Mouse (Mus musculus): ENCODE data around the gene Rbpj. TPM values are rescaled to one million over a fixed set of nuclear protein-coding genes. Genes with fewer than 3 reads are reported as not detected.

Gene Rbpj
- polyA plus RNA-seq, 1 experiment: 25.7 TPM

- Histone ChIP-seq H3K36me3 (ENCODE audit: control insufficient read depth, insufficient read depth, low read length) (no peaks in the 10 kb centered on the region), H3K27ac (ENCODE audit: control insufficient read depth, insufficient read depth, low read length) (no peak overlapping the region), H3K4me3 (ENCODE audit: control insufficient read depth, insufficient read depth, low read length) (no peak overlapping the region), H3K27me3 (ENCODE audit: control insufficient read depth, insufficient read depth, low read length) (no peaks in the 10 kb centered on the region), H3K4me1 (replicated peaks; ENCODE audit: control insufficient read depth, insufficient read depth, low read length) (no peaks in the 10 kb centered on the region)
- WGBS: 97% methylated on average over 2 of the region's 2 CpGs
- no peak for TF ChIP-seq CTCF (IDR thresholded peaks at IDR 0.05; ENCODE audit: borderline replicate concordance, control insufficient read depth, extremely low read depth, insufficient read depth, low read length, poor library complexity)
- no peak for TF ChIP-seq POLR2A (IDR thresholded peaks at IDR 0.05; ENCODE audit: control insufficient read depth, extremely low read depth, insufficient read depth, low read length, poor library complexity)
- no peak for DNase-seq
Measured at GRCm38 (mm10) chr5:53516482-53516881, 50.5 kb downstream of the Rbpj start.

- H3K4me1 ChIP-seq (replicated peaks; ENCODE audit: control insufficient read depth, insufficient read depth, low read length): no peaks in the 10 kb centered on the region
- no peak for TF ChIP-seq CTCF (IDR thresholded peaks at IDR 0.05; ENCODE audit: borderline replicate concordance, control insufficient read depth, extremely low read depth, insufficient read depth, low read length, poor library complexity)
- no peak for TF ChIP-seq POLR2A (IDR thresholded peaks at IDR 0.05; ENCODE audit: control insufficient read depth, extremely low read depth, insufficient read depth, low read length, poor library complexity)
- H3K27me3 ChIP-seq (ENCODE audit: control insufficient read depth, insufficient read depth, low read length): no peaks in the 10 kb centered on the region
- H3K4me3 ChIP-seq (ENCODE audit: control insufficient read depth, insufficient read depth, low read length): no peak overlapping the region
- 89% methylated on average over 8 of the region's 8 CpGs for WGBS
- no peaks in the 10 kb centered on the region for H3K36me3 ChIP-seq (ENCODE audit: control insufficient read depth, insufficient read depth, low read length)
- DNase-seq: no peak
- H3K27ac ChIP-seq (ENCODE audit: control insufficient read depth, insufficient read depth, low read length): no peak overlapping the region
Measured at GRCm38 (mm10) chr5:53517802-53518201, 51.9 kb downstream of the Rbpj start.

GRCm38 (mm10) chr5:53519131-53519530, 53.2 kb downstream of the Rbpj start:
- no peak overlapping the region for H3K27ac ChIP-seq (ENCODE audit: control insufficient read depth, insufficient read depth, low read length)
- H3K27me3 ChIP-seq (ENCODE audit: control insufficient read depth, insufficient read depth, low read length): no peaks in the 10 kb centered on the region
- H3K36me3 ChIP-seq (ENCODE audit: control insufficient read depth, insufficient read depth, low read length): no peaks in the 10 kb centered on the region
- DNase-seq: no peak
- no peak for TF ChIP-seq POLR2A (IDR thresholded peaks at IDR 0.05; ENCODE audit: control insufficient read depth, extremely low read depth, insufficient read depth, low read length, poor library complexity)
- WGBS: 95% methylated on average over 4 of the region's 4 CpGs
- no peak overlapping the region for H3K4me3 ChIP-seq (ENCODE audit: control insufficient read depth, insufficient read depth, low read length)
- H3K4me1 ChIP-seq (replicated peaks; ENCODE audit: control insufficient read depth, insufficient read depth, low read length): no peaks in the 10 kb centered on the region

- Histone ChIP-seq H3K4me1 (replicated peaks; ENCODE audit: control insufficient read depth, insufficient read depth, low read length) (no peaks in the 10 kb centered on the region), H3K36me3 (ENCODE audit: control insufficient read depth, insufficient read depth, low read length) (no peaks in the 10 kb centered on the region), H3K27ac (ENCODE audit: control insufficient read depth, insufficient read depth, low read length) (no peak overlapping the region), H3K4me3 (ENCODE audit: control insufficient read depth, insufficient read depth, low read length) (no peak overlapping the region), H3K27me3 (ENCODE audit: control insufficient read depth, insufficient read depth, low read length) (no peaks in the 10 kb centered on the region)
- TF ChIP-seq CTCF (IDR thresholded peaks at IDR 0.05; ENCODE audit: borderline replicate concordance, control insufficient read depth, extremely low read depth, insufficient read depth, low read length, poor library complexity) (no peak), POLR2A (IDR thresholded peaks at IDR 0.05; ENCODE audit: control insufficient read depth, extremely low read depth, insufficient read depth, low read length, poor library complexity) (no peak)
- DNase-seq: no peak
- WGBS: 98% methylated on average over 10 of the region's 10 CpGs
Measured at GRCm38 (mm10) chr5:53519998-53520577, 54.1 kb downstream of the Rbpj start.

- Histone ChIP-seq H3K27ac (ENCODE audit: control insufficient read depth, insufficient read depth, low read length) (no peak overlapping the region), H3K4me1 (replicated peaks; ENCODE audit: control insufficient read depth, insufficient read depth, low read length) (no peaks in the 10 kb centered on the region), H3K36me3 (ENCODE audit: control insufficient read depth, insufficient read depth, low read length) (no peaks in the 10 kb centered on the region), H3K4me3 (ENCODE audit: control insufficient read depth, insufficient read depth, low read length) (no peak overlapping the region), H3K27me3 (ENCODE audit: control insufficient read depth, insufficient read depth, low read length) (no peaks in the 10 kb centered on the region)
- 85% methylated on average over 3 of the region's 3 CpGs for WGBS
- no peak for DNase-seq
- TF ChIP-seq POLR2A (IDR thresholded peaks at IDR 0.05; ENCODE audit: control insufficient read depth, extremely low read depth, insufficient read depth, low read length, poor library complexity) (no peak), CTCF (IDR thresholded peaks at IDR 0.05; ENCODE audit: borderline replicate concordance, control insufficient read depth, extremely low read depth, insufficient read depth, low read length, poor library complexity) (no peak)
Measured at GRCm38 (mm10) chr5:53523046-53523445, 57.1 kb downstream of the Rbpj start.

GRCm38 (mm10) chr5:53524162-53524561, 58.2 kb downstream of the Rbpj start:
- WGBS: 97% methylated on average over 7 of the region's 7 CpGs
- no peak for DNase-seq
- no peaks in the 10 kb centered on the region for H3K36me3 ChIP-seq (ENCODE audit: control insufficient read depth, insufficient read depth, low read length)
- H3K27ac ChIP-seq (ENCODE audit: control insufficient read depth, insufficient read depth, low read length): no peak overlapping the region
- no peaks in the 10 kb centered on the region for H3K27me3 ChIP-seq (ENCODE audit: control insufficient read depth, insufficient read depth, low read length)
- TF ChIP-seq CTCF (IDR thresholded peaks at IDR 0.05; ENCODE audit: borderline replicate concordance, control insufficient read depth, extremely low read depth, insufficient read depth, low read length, poor library complexity): no peak
- H3K4me1 ChIP-seq (replicated peaks; ENCODE audit: control insufficient read depth, insufficient read depth, low read length): no peaks in the 10 kb centered on the region
- no peak overlapping the region for H3K4me3 ChIP-seq (ENCODE audit: control insufficient read depth, insufficient read depth, low read length)

- no peaks in the 10 kb centered on the region for H3K4me1 ChIP-seq (replicated peaks; ENCODE audit: control insufficient read depth, insufficient read depth, low read length)
- H3K36me3 ChIP-seq (ENCODE audit: control insufficient read depth, insufficient read depth, low read length): no peaks in the 10 kb centered on the region
- no peak for TF ChIP-seq CTCF (IDR thresholded peaks at IDR 0.05; ENCODE audit: borderline replicate concordance, control insufficient read depth, extremely low read depth, insufficient read depth, low read length, poor library complexity)
- TF ChIP-seq POLR2A (IDR thresholded peaks at IDR 0.05; ENCODE audit: control insufficient read depth, extremely low read depth, insufficient read depth, low read length, poor library complexity): no peak
- no peak overlapping the region for H3K27ac ChIP-seq (ENCODE audit: control insufficient read depth, insufficient read depth, low read length)
- no peaks in the 10 kb centered on the region for H3K27me3 ChIP-seq (ENCODE audit: control insufficient read depth, insufficient read depth, low read length)
- 71% methylated on average over 5 of the region's 5 CpGs for WGBS
- DNase-seq: no peak
- no peak overlapping the region for H3K4me3 ChIP-seq (ENCODE audit: control insufficient read depth, insufficient read depth, low read length)
Measured at GRCm38 (mm10) chr5:53524831-53525230, 58.9 kb downstream of the Rbpj start.
